Mouse (Mus musculus) myocyte (in vitro differentiated cells): ENCODE results near the gene Smyd3. TPM values are rescaled to one million over a fixed set of nuclear protein-coding genes. Genes with fewer than 3 reads are reported as not detected.
"Not testable (repeated sequence)": the region's sequence is repeated elsewhere in the genome, so short reads cannot be mapped to it uniquely, and the experiment has no call there.

Experiments
- H3K27me3 ChIP-seq: one replicate; pipeline ENCODE4 v1.6.1; 2011; ENCODE audit not compliant: control insufficient read depth, insufficient read depth, insufficient read length
- H3K36me3 ChIP-seq: one replicate; pipeline ENCODE4 v1.6.1; 2011; ENCODE audit not compliant: control insufficient read depth, insufficient read depth
- H3K4me2 ChIP-seq: one replicate; pipeline ENCODE4 v1.6.1; 2011; ENCODE audit warnings: low read depth, control low read depth
- H3K4me3 ChIP-seq: one replicate; pipeline ENCODE4 v1.5.1; 2011; ENCODE audit warnings: mild to moderate bottlenecking, control low read depth, moderate library complexity
- H3K79me2 ChIP-seq: one replicate; pipeline ENCODE4 v1.6.1; 2011; ENCODE audit not compliant: control insufficient read depth, insufficient read depth
- H3ac ChIP-seq: one replicate; pipeline ENCODE4 v1.6.1; 2011; ENCODE audit not compliant: control insufficient read depth, insufficient read length
- CEBPB ChIP-seq: IDR thresholded peaks from 2 replicates; pipeline ENCODE4 v1.6.1; 2011; ENCODE audit warnings: mild to moderate bottlenecking, moderate library complexity; ENCODE audit not compliant: poor library complexity, insufficient read depth, severe bottlenecking
- E2F4 ChIP-seq: IDR thresholded peaks from one replicate; pipeline ENCODE4 v1.6.1; 2011; ENCODE audit warnings: mild to moderate bottlenecking, control low read depth, moderate library complexity; ENCODE audit not compliant: insufficient read depth
- MAX ChIP-seq: IDR thresholded peaks from one replicate; pipeline ENCODE4 v1.6.1; 2011; ENCODE audit warnings: low read depth, mild to moderate bottlenecking, control low read depth
- MYOD1 ChIP-seq, 3 experiments: IDR thresholded peaks; one replicate each; pipeline ENCODE4 v1.6.1; 2011; ENCODE audit warnings: control low read depth in 2 of 3, low read depth in 2 of 3, mild to moderate bottlenecking in 2 of 3, moderate library complexity in 1 of 3; ENCODE audit not compliant: insufficient read length in 2 of 3, control insufficient read depth in 1 of 3
- MYOG ChIP-seq, 3 experiments: IDR thresholded peaks; one replicate each; pipeline ENCODE4 v1.6.1; 2011; ENCODE audit warnings: control low read depth in 2 of 3, low read depth in 2 of 3, mild to moderate bottlenecking in 2 of 3; ENCODE audit not compliant: insufficient read length in 2 of 3, control insufficient read depth in 1 of 3, insufficient read depth in 1 of 3
- POLR2A ChIP-seq: IDR thresholded peaks from one replicate; pipeline ENCODE4 v1.6.1; 2011; ENCODE audit warnings: low read depth, mild to moderate bottlenecking, control low read depth, moderate library complexity; ENCODE audit not compliant: insufficient read length
- POLR2AphosphoS2 ChIP-seq: IDR thresholded peaks from one replicate; pipeline ENCODE4 v1.6.1; 2011; ENCODE audit warnings: low read depth, control low read depth; ENCODE audit not compliant: insufficient read length
- REST ChIP-seq: IDR thresholded peaks from one replicate; pipeline ENCODE4 v1.6.1; 2011; ENCODE audit warnings: mild to moderate bottlenecking, control low read depth, moderate library complexity; ENCODE audit not compliant: insufficient read depth, insufficient read length
- SRF ChIP-seq: IDR thresholded peaks from one replicate; pipeline ENCODE4 v1.6.1; 2011; ENCODE audit warnings: low read depth; ENCODE audit not compliant: control insufficient read depth, insufficient read length
- TCF12 ChIP-seq: IDR thresholded peaks from one replicate; pipeline ENCODE4 v1.6.1; 2011; ENCODE audit warnings: mild to moderate bottlenecking, control low read depth; ENCODE audit not compliant: poor library complexity, insufficient read depth, severe bottlenecking
- TCF3 ChIP-seq: IDR thresholded peaks from one replicate; pipeline ENCODE4 v1.6.1; 2011; ENCODE audit warnings: low read depth, control low read depth; ENCODE audit not compliant: insufficient read length
- USF1 ChIP-seq: IDR thresholded peaks from one replicate; pipeline ENCODE4 v1.6.1; 2011; ENCODE audit warnings: low read depth, mild to moderate bottlenecking, control low read depth, moderate library complexity
- polyA plus RNA-seq: library from polyadenylated mRNA; unstranded; fragments of >200 nt; fragmentation: generic; extraction: Trizol; gene quantifications from one replicate; pipeline ENCODE4 v1.2.1, GENCODE M21; 2012; ENCODE audit warnings: missing spikeins

Smyd3 gene
- polyA plus RNA-seq, 1 experiment = 22.7 TPM

GRCm38 (mm10) chr1:179174241-179174640, 343.6 kb downstream of the Smyd3 start:
- TF ChIP-seq TCF12 (no peak), REST (no peak), SRF (no peak), MAX (no peak), CEBPB (no peak), TCF3 (no peak), MYOD1 (IDR thresholded peaks at IDR 0.05; ENCODE audit: control insufficient read depth in 1 of 3, insufficient read length in 2 of 3, low read depth in 2 of 3) (no peak), USF1 (no peak), POLR2A (no peak), MYOG (IDR thresholded peaks at IDR 0.05; ENCODE audit: control insufficient read depth in 1 of 3, insufficient read depth in 1 of 3, insufficient read length in 2 of 3, low read depth in 2 of 3) (no peak), POLR2AphosphoS2 (no peak), E2F4 (no peak)
- no peaks in the 10 kb centered on the region for H3K79me2 ChIP-seq
- no peak overlapping the region for H3K4me2 ChIP-seq
- H3K36me3 ChIP-seq = no peaks in the 10 kb centered on the region
- H3K27me3 ChIP-seq = no peaks in the 10 kb centered on the region
- no peak overlapping the region for H3K4me3 ChIP-seq
- H3ac ChIP-seq = no peak overlapping the region

- Histone ChIP-seq H3K36me3 (no peaks in the 10 kb centered on the region), H3ac (no peak overlapping the region), H3K4me3 (no peak overlapping the region), H3K4me2 (no peak overlapping the region), H3K27me3 (no peaks in the 10 kb centered on the region), H3K79me2 (no peaks in the 10 kb centered on the region)
- TF ChIP-seq MAX (no peak), CEBPB (no peak), TCF3 (no peak), TCF12 (no peak), E2F4 (no peak), REST (no peak), MYOG (IDR thresholded peaks at IDR 0.05; ENCODE audit: control insufficient read depth in 1 of 3, insufficient read depth in 1 of 3, insufficient read length in 2 of 3, low read depth in 2 of 3) (no peak), MYOD1 (IDR thresholded peaks at IDR 0.05; ENCODE audit: control insufficient read depth in 1 of 3, insufficient read length in 2 of 3, low read depth in 2 of 3) (no peak), POLR2A (no peak), POLR2AphosphoS2 (no peak), SRF (no peak), USF1 (no peak)
Observed at GRCm38 (mm10) chr1:179170555-179170954, 347.3 kb downstream of the Smyd3 start.

- no peaks in the 10 kb centered on the region for H3K36me3 ChIP-seq
- TF ChIP-seq POLR2AphosphoS2 = no peak
- no peak for TF ChIP-seq TCF12
- no peak for TF ChIP-seq USF1
- no peak for TF ChIP-seq MYOD1 (IDR thresholded peaks at IDR 0.05; ENCODE audit: control insufficient read depth in 1 of 3, insufficient read length in 2 of 3, low read depth in 2 of 3)
- no peak for TF ChIP-seq TCF3
- TF ChIP-seq MAX = no peak
- TF ChIP-seq MYOG (IDR thresholded peaks at IDR 0.05; ENCODE audit: control insufficient read depth in 1 of 3, insufficient read depth in 1 of 3, insufficient read length in 2 of 3, low read depth in 2 of 3) = no peak
- TF ChIP-seq POLR2A = no peak
- no peak for TF ChIP-seq E2F4
- no peak for TF ChIP-seq SRF
- no peak for TF ChIP-seq CEBPB
- no peak for TF ChIP-seq REST
- no peaks in the 10 kb centered on the region for H3K79me2 ChIP-seq
- no peak overlapping the region for H3K4me3 ChIP-seq
- no peaks in the 10 kb centered on the region for H3K27me3 ChIP-seq
- no peak overlapping the region for H3K4me2 ChIP-seq
- H3ac ChIP-seq = no peak overlapping the region
Observed at GRCm38 (mm10) chr1:179169749-179170148, 348.1 kb downstream of the Smyd3 start.

GRCm38 (mm10) chr1:179169161-179169560, 348.7 kb downstream of the Smyd3 start:
- H3K27me3 ChIP-seq = no peaks in the 10 kb centered on the region
- H3K4me3 ChIP-seq = no peak overlapping the region
- no peaks in the 10 kb centered on the region for H3K36me3 ChIP-seq
- TF ChIP-seq USF1 = no peak
- TF ChIP-seq SRF = no peak
- no peak for TF ChIP-seq CEBPB
- TF ChIP-seq MYOG (IDR thresholded peaks at IDR 0.05; ENCODE audit: control insufficient read depth in 1 of 3, insufficient read depth in 1 of 3, insufficient read length in 2 of 3, low read depth in 2 of 3) = no peak
- no peak for TF ChIP-seq TCF12
- no peak for TF ChIP-seq E2F4
- no peak for TF ChIP-seq MYOD1 (IDR thresholded peaks at IDR 0.05; ENCODE audit: control insufficient read depth in 1 of 3, insufficient read length in 2 of 3, low read depth in 2 of 3)
- no peak for TF ChIP-seq POLR2A
- no peak for TF ChIP-seq MAX
- no peak for TF ChIP-seq POLR2AphosphoS2
- TF ChIP-seq REST = no peak
- TF ChIP-seq TCF3 = no peak
- no peak overlapping the region for H3ac ChIP-seq
- no peaks in the 10 kb centered on the region for H3K79me2 ChIP-seq
- no peak overlapping the region for H3K4me2 ChIP-seq

GRCm38 (mm10) chr1:179164219-179164618, 353.6 kb downstream of the Smyd3 start:
- H3ac ChIP-seq, H3K27me3 ChIP-seq, H3K4me3 ChIP-seq, H3K79me2 ChIP-seq, H3K4me2 ChIP-seq, H3K36me3 ChIP-seq: not testable (repeated sequence)

GRCm38 (mm10) chr1:179162752-179163151, 355.1 kb downstream of the Smyd3 start:
- not testable (repeated sequence) for H3K4me3 ChIP-seq, H3K79me2 ChIP-seq, H3K4me2 ChIP-seq, H3ac ChIP-seq, H3K27me3 ChIP-seq, H3K36me3 ChIP-seq
